In the genomic region with DNA sequence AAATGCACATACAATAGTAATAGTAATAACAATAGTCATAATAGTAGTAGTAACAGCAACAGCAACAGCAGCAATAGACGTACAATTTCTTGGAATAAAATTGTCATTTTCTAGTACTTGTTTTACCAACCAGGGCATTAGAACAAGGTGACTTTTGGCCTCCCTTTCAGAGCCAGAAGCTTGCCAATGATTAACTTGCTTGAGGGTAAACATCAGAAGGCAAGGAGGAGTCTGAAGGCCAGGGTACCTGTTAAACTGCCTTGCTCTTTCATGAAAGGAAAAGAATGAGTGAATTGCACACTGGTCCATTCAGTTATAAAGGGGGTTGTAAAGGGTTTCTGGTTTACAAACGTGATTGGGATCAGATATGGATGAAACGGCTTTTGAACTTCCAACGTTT, we compare ENCODE assay signal across 19 mouse cellular contexts.
DNase-seq lines count a peak whose midpoint lies in the region; ATAC-seq and TF ChIP-seq lines count a peak whose summit lies in the region.
"Had no signal": no experiment of that assay in that cellular context is flagged by ENCODE, and none has a peak within 500 bp of the region (broad histone marks: within the 10 kb centered on the region; RNA-seq: fewer than 3 reads in every experiment).

No protein-coding gene starts in this region.

- TF ChIP-seq CTCF in left cerebral cortex, adult 2 months (IDR thresholded peaks at IDR 0.05): no peak

- H3K27ac ChIP-seq in liver, embryonic 11.5 days (ENCODE audit: low read depth, low read length): no peak overlapping the region
- no peak overlapping the region for H3K27ac ChIP-seq in stomach, embryonic 15.5 days
- H3K27ac ChIP-seq in left cerebral cortex, adult 2 months: no peak overlapping the region
- no peak overlapping the region for H3K27ac ChIP-seq in forebrain, embryonic 13.5 days
- H3K27ac ChIP-seq: forebrain, embryonic 12.5 days; heart, embryonic 15.5 days; hindbrain, embryonic 13.5 days; limb, embryonic 13.5 days had no signal

- no peak overlapping the region for H3K9ac ChIP-seq in liver, embryonic 11.5 days (ENCODE audit: low read depth, low read length)
- no peak overlapping the region for H3K9ac ChIP-seq in stomach, embryonic 15.5 days
- H3K9ac ChIP-seq in forebrain, embryonic 13.5 days: no peak overlapping the region
- H3K9ac ChIP-seq: forebrain, embryonic 12.5 days; heart, embryonic 15.5 days; hindbrain, embryonic 13.5 days; limb, embryonic 13.5 days had no signal

- WGBS in liver, embryonic 11.5 days: 71% methylated on average over 4 of the region's 4 CpGs
- 61% methylated on average over 4 of the region's 4 CpGs for WGBS in stomach, embryonic 15.5 days
- WGBS in forebrain, embryonic 13.5 days: 87% methylated on average over 4 of the region's 4 CpGs

- H3K4me2 ChIP-seq in liver, embryonic 11.5 days: no peak overlapping the region
- H3K4me2 ChIP-seq in stomach, embryonic 15.5 days: no peak overlapping the region
- H3K4me2 ChIP-seq in forebrain, embryonic 13.5 days: no peak overlapping the region
- H3K4me2 ChIP-seq: forebrain, embryonic 12.5 days; heart, embryonic 15.5 days; hindbrain, embryonic 13.5 days; limb, embryonic 13.5 days; midbrain, embryonic 11.5 days had no signal

- H3K4me1 ChIP-seq in liver, embryonic 11.5 days (replicated peaks; ENCODE audit: control insufficient read depth, insufficient read depth, low read length): no peaks in the 10 kb centered on the region
- H3K4me1 ChIP-seq in stomach, embryonic 15.5 days: no peaks in the 10 kb centered on the region
- H3K4me1 ChIP-seq in forebrain, embryonic 13.5 days: peaks cover 19% of the 10 kb centered on the region
- H3K4me1 ChIP-seq: heart, embryonic 15.5 days; limb, embryonic 13.5 days had no signal

- H3K27me3 ChIP-seq in liver, embryonic 11.5 days (replicated peaks; ENCODE audit: control insufficient read depth, insufficient read depth, low read length): no peaks in the 10 kb centered on the region
- H3K27me3 ChIP-seq in stomach, embryonic 15.5 days (replicated peaks): no peaks in the 10 kb centered on the region
- H3K27me3 ChIP-seq in forebrain, embryonic 13.5 days: no peaks in the 10 kb centered on the region
- H3K27me3 ChIP-seq: CH12.LX; forebrain, embryonic 12.5 days; heart, embryonic 15.5 days; hindbrain, embryonic 13.5 days; limb, embryonic 13.5 days had no signal

- peak; percentile 49; the same call in 1 of the 2 replicates for ATAC-seq in liver, embryonic 11.5 days (replicated peaks; ENCODE audit: low FRiP score)
- peak; percentile 88 for ATAC-seq in stomach, embryonic 15.5 days (ENCODE audit: insufficient read depth, low FRiP score, low read depth)
- ATAC-seq in forebrain, embryonic 13.5 days: no peak

- intact Hi-C loops in left cerebral cortex, adult 2 months (cut with DNase I): no loop called here

- DNase-seq in liver, embryonic 11.5 days (ENCODE audit: low spot score): no peak
- no peak for DNase-seq in liver
- peak; percentile 80 to 92 for DNase-seq in kidney, adult 8-10 months
- peak; percentile 59 to 90 for DNase-seq in kidney, postnatal 36 days
- no peak for DNase-seq in left cerebral cortex, adult 2 months (ENCODE audit: extremely low spot score in 1 of 2, low spot score in 2 of 2)
- DNase-seq in layer of hippocampus, postnatal 10 days (ENCODE audit: low spot score in 2 of 2): no peak
- DNase-seq: adrenal gland, postnatal 25 days; cerebellum, adult 9-10 months; embryo, embryonic 11 days; lung, postnatal 4 days had no signal

- no peak overlapping the region for H3K4me3 ChIP-seq in liver, embryonic 11.5 days (ENCODE audit: low read depth, low read length)
- no peak overlapping the region for H3K4me3 ChIP-seq in stomach, embryonic 15.5 days (replicated peaks)
- no peak overlapping the region for H3K4me3 ChIP-seq in left cerebral cortex, adult 2 months
- no peak overlapping the region for H3K4me3 ChIP-seq in forebrain, embryonic 13.5 days
- H3K4me3 ChIP-seq: forebrain, embryonic 12.5 days; heart, embryonic 15.5 days; hindbrain, embryonic 13.5 days; limb, embryonic 13.5 days; myocyte had no signal

- H3K9me3 ChIP-seq in liver, embryonic 11.5 days (ENCODE audit: control insufficient read depth, low read length): no peaks in the 10 kb centered on the region; the same call in 1 of the 2 replicates
- no peaks in the 10 kb centered on the region for H3K9me3 ChIP-seq in stomach, embryonic 15.5 days
- H3K9me3 ChIP-seq in forebrain, embryonic 13.5 days (replicated peaks): no peaks in the 10 kb centered on the region
- H3K9me3 ChIP-seq: forebrain, embryonic 12.5 days; heart, embryonic 15.5 days; hindbrain, embryonic 13.5 days; limb, embryonic 13.5 days had no signal

- no peaks in the 10 kb centered on the region for H3K36me3 ChIP-seq in liver, embryonic 11.5 days (ENCODE audit: control insufficient read depth, insufficient read depth, low read length)
- H3K36me3 ChIP-seq in stomach, embryonic 15.5 days: no peaks in the 10 kb centered on the region
- no peaks in the 10 kb centered on the region for H3K36me3 ChIP-seq in forebrain, embryonic 13.5 days (ENCODE audit: poor library complexity, severe bottlenecking)
- H3K36me3 ChIP-seq: forebrain, embryonic 12.5 days; heart, embryonic 15.5 days; hindbrain, embryonic 13.5 days; limb, embryonic 13.5 days had no signal

Comparison
In these comparisons a context has a peak if more than half of its experiments do, and no peak if none do; other contexts are left out.
1. DNase-seq: peak in kidney, adult 8-10 months (2 of 2) and kidney, postnatal 36 days (2 of 2); none in liver, embryonic 11.5 days (single experiment), liver (single experiment), left cerebral cortex, adult 2 months (0 of 2) and layer of hippocampus, postnatal 10 days (0 of 2).